Mouse (Mus musculus) hindbrain, embryonic 16.5 days (tissue): ENCODE measurements around the gene AL607142.1. TPM values are rescaled to one million over a fixed set of nuclear protein-coding genes. Genes with fewer than 3 reads are reported as not detected.

Source experiments
- ATAC-seq: fragments of 200-750 bp; cut with Nextera tagmentation; 2 replicates; pipeline ENCODE4 v1.8.0; 2017; ENCODE audit warnings: moderate TSS enrichment, moderate library complexity
- H3K27ac ChIP-seq: fragments of 300-500 bp; sonication (generic); 2 replicates; pipeline ENCODE4 v1.5.1; 2014; ENCODE audit warnings: low read depth, mild to moderate bottlenecking, control low read depth, low read length, moderate library complexity
- H3K27me3 ChIP-seq: fragments of 300-500 bp; sonication (generic); replicated peaks from 2 replicates; pipeline ENCODE4 v1.6.1; 2014; ENCODE audit warnings: low read length; ENCODE audit not compliant: control insufficient read depth, insufficient read depth
- H3K36me3 ChIP-seq: fragments of 300-500 bp; sonication (generic); 2 replicates; pipeline ENCODE4 v1.6.1; 2014; ENCODE audit warnings: mild to moderate bottlenecking, low read length, moderate library complexity, mixed read lengths; ENCODE audit not compliant: control insufficient read depth, insufficient read depth
- H3K4me1 ChIP-seq: fragments of 300-500 bp; sonication (generic); 2 replicates; pipeline ENCODE4 v1.6.1; 2014; ENCODE audit warnings: low read depth, low read length; ENCODE audit not compliant: control insufficient read depth, insufficient read depth
- H3K4me2 ChIP-seq: fragments of 300-500 bp; sonication (generic); 2 replicates; pipeline ENCODE4 v1.6.1; 2014; ENCODE audit warnings: mild to moderate bottlenecking, low read length, control low read depth, moderate library complexity
- H3K4me3 ChIP-seq: fragments of 300-500 bp; sonication (generic); 2 replicates; pipeline ENCODE4 v1.5.1; 2014; ENCODE audit warnings: mild to moderate bottlenecking, low read length, control low read depth, moderate library complexity
- H3K9ac ChIP-seq: fragments of 300-500 bp; sonication (generic); 2 replicates; pipeline ENCODE4 v1.6.1; 2014; ENCODE audit warnings: low read depth, mild to moderate bottlenecking, control low read depth, low read length, moderate library complexity
- H3K9me3 ChIP-seq: fragments of 300-500 bp; sonication (generic); 2 replicates; pipeline ENCODE4 v1.6.1; 2014; ENCODE audit warnings: mild to moderate bottlenecking, low read length, moderate library complexity; ENCODE audit not compliant: control insufficient read depth
- WGBS: fragments of 180-500 bp; shearing (Covaris S2); extraction: QIAGEN DNeasy Blood & Tissue Kit; methylation state at CpG from one replicate; pipeline ENCODE4 v1.1.7; 2014; 5-methylcytosine and 5-hydroxymethylcytosine counted together
- polyA plus RNA-seq: library from polyadenylated mRNA; unstranded; fragments of >200 nt; fragmentation: Nextera tagmentation; extraction: Ambion mirVana; gene quantifications from 2 replicates; pipeline ENCODE4 v1.2.1, GENCODE M21; 2015

The AL607142.1 gene
- polyA plus RNA-seq, 1 experiment from 2014 or later, result not detected

GRCm38 (mm10) chr4:120074061-120074460, 9.3 kb downstream of the AL607142.1 start:
- Histone ChIP-seq H3K27ac (0 out of 2 replicates have a peak overlapping the region, but pooled peaks have one; percentile 5), H3K4me2 (no peak overlapping the region), H3K4me3 (no peak overlapping the region), H3K9ac (no peak overlapping the region), H3K27me3 (no peaks in the 10 kb centered on the region), H3K4me1 (no peaks in the 10 kb centered on the region), H3K36me3 (no peaks in the 10 kb centered on the region), H3K9me3 (no peaks in the 10 kb centered on the region)
- WGBS, result 47% methylated on average over 5 of the region's 5 CpGs
- peak; percentile 92 for ATAC-seq

- no peak overlapping the region for H3K9ac ChIP-seq
These were observed 12.5 kb downstream of the AL607142.1 start for GRCm38 (mm10) chr4:120077322-120077721.

GRCm38 (mm10) chr4:120082527-120082926, 17.7 kb downstream of the AL607142.1 start:
- H3K4me1 ChIP-seq, result no peaks in the 10 kb centered on the region
- WGBS, result 91% methylated on average over 5 of the region's 5 CpGs
- no peaks in the 10 kb centered on the region for H3K36me3 ChIP-seq
- H3K27me3 ChIP-seq, result no peaks in the 10 kb centered on the region
- ATAC-seq, result no peak
- H3K9ac ChIP-seq, result no peak overlapping the region
- H3K27ac ChIP-seq, result no peak overlapping the region
- H3K9me3 ChIP-seq, result no peaks in the 10 kb centered on the region
- no peak overlapping the region for H3K4me2 ChIP-seq
- H3K4me3 ChIP-seq, result no peak overlapping the region

More at GRCm38 (mm10) chr4:120077322-120077721, 12.5 kb downstream of the AL607142.1 start:
- H3K36me3 ChIP-seq, result no peaks in the 10 kb centered on the region
- WGBS, result 91% methylated on average over 8 of the region's 8 CpGs
- no peak overlapping the region for H3K4me2 ChIP-seq
- H3K4me3 ChIP-seq, result no peak overlapping the region
- H3K27ac ChIP-seq, result no peak overlapping the region
- H3K9me3 ChIP-seq, result no peaks in the 10 kb centered on the region
- H3K4me1 ChIP-seq, result no peaks in the 10 kb centered on the region
- ATAC-seq, result no peak
- H3K27me3 ChIP-seq, result no peaks in the 10 kb centered on the region

GRCm38 (mm10) chr4:120083700-120084099, 18.9 kb downstream of the AL607142.1 start:
- Histone ChIP-seq H3K4me2 (no peak overlapping the region), H3K9me3 (no peaks in the 10 kb centered on the region)
- WGBS, result 77% methylated on average over 3 of the region's 3 CpGs

GRCm38 (mm10) chr4:120089536-120089935, 24.7 kb downstream of the AL607142.1 start:
- 78% methylated on average over 8 of the region's 8 CpGs for WGBS
- no peaks in the 10 kb centered on the region for H3K27me3 ChIP-seq
- H3K4me3 ChIP-seq, result no peak overlapping the region
- no peak for ATAC-seq
- H3K36me3 ChIP-seq, result no peaks in the 10 kb centered on the region
- H3K4me1 ChIP-seq, result no peaks in the 10 kb centered on the region
- H3K9me3 ChIP-seq, result no peaks in the 10 kb centered on the region
- H3K9ac ChIP-seq, result no peak overlapping the region
- no peak overlapping the region for H3K4me2 ChIP-seq
- H3K27ac ChIP-seq, result no peak overlapping the region

More at GRCm38 (mm10) chr4:120083700-120084099, 18.9 kb downstream of the AL607142.1 start:
- no peaks in the 10 kb centered on the region for H3K36me3 ChIP-seq
- no peaks in the 10 kb centered on the region for H3K4me1 ChIP-seq
- no peak for ATAC-seq
- no peak overlapping the region for H3K4me3 ChIP-seq
- H3K27me3 ChIP-seq, result no peaks in the 10 kb centered on the region
- H3K27ac ChIP-seq, result no peak overlapping the region
- H3K9ac ChIP-seq, result no peak overlapping the region

- Histone ChIP-seq H3K4me1 (no peaks in the 10 kb centered on the region), H3K4me2 (no peak overlapping the region), H3K27me3 (no peaks in the 10 kb centered on the region), H3K4me3 (no peak overlapping the region), H3K9me3 (no peaks in the 10 kb centered on the region), H3K9ac (no peak overlapping the region), H3K36me3 (peaks cover 6% of the 10 kb centered on the region), H3K27ac (no peak overlapping the region)
- no peak for ATAC-seq
- WGBS, result 83% methylated on average over 1 of the region's 1 CpGs
These were observed 27.4 kb downstream of the AL607142.1 start for GRCm38 (mm10) chr4:120091997-120092783.

GRCm38 (mm10) chr4:120096935-120097334, 32.1 kb downstream of the AL607142.1 start:
- H3K9ac ChIP-seq, result no peak overlapping the region
- no peak overlapping the region for H3K27ac ChIP-seq
- H3K4me1 ChIP-seq, result no peaks in the 10 kb centered on the region
- no peaks in the 10 kb centered on the region for H3K27me3 ChIP-seq
- H3K4me3 ChIP-seq, result no peak overlapping the region
- H3K36me3 ChIP-seq, result peaks cover 25% of the 10 kb centered on the region
- ATAC-seq, result no peak
- H3K9me3 ChIP-seq, result peaks cover 17% of the 10 kb centered on the region
- H3K4me2 ChIP-seq, result no peak overlapping the region
- 87% methylated on average over 19 of the region's 19 CpGs for WGBS

GRCm38 (mm10) chr4:120101186-120101585, 36.4 kb downstream of the AL607142.1 start:
- no peak overlapping the region for H3K27ac ChIP-seq

GRCm38 (mm10) chr4:120104599-120104998, 39.8 kb downstream of the AL607142.1 start:
- Histone ChIP-seq H3K9ac (no peak overlapping the region), H3K27me3 (no peaks in the 10 kb centered on the region), H3K36me3 (peaks cover 4% of the 10 kb centered on the region; the same call in 1 of the 2 replicates), H3K4me1 (no peaks in the 10 kb centered on the region), H3K9me3 (no peaks in the 10 kb centered on the region), H3K4me3 (no peak overlapping the region), H3K27ac (no peak overlapping the region), H3K4me2 (no peak overlapping the region)
- no peak for ATAC-seq
- WGBS, result 56% methylated on average over 5 of the region's 5 CpGs

More at GRCm38 (mm10) chr4:120101186-120101585, 36.4 kb downstream of the AL607142.1 start:
- no peak for ATAC-seq
- Histone ChIP-seq H3K9ac (no peak overlapping the region), H3K4me1 (no peaks in the 10 kb centered on the region), H3K36me3 (peaks cover 29% of the 10 kb centered on the region), H3K27me3 (no peaks in the 10 kb centered on the region), H3K9me3 (peaks cover 17% of the 10 kb centered on the region), H3K4me2 (no peak overlapping the region), H3K4me3 (no peak overlapping the region)
